Mouse (Mus musculus): ENCODE data around the gene Nkd1. TPM values are rescaled to one million over a fixed set of nuclear protein-coding genes. Genes with fewer than 3 reads are reported as not detected.

Nkd1 gene
- polyA plus RNA-seq, 1 experiment from 2014 or later: 57.4 TPM

- Histone ChIP-seq H3K4me1 (replicated peaks; ENCODE audit: control insufficient read depth, insufficient read depth) (peaks cover 8% of the 10 kb centered on the region), H3K9ac (ENCODE audit: low read length) (no peak overlapping the region), H3K27ac (replicated peaks) (peak overlapping the region; percentile 61; the same call in 1 of the 2 replicates), H3K36me3 (ENCODE audit: control insufficient read depth, insufficient read depth, low read length) (no peaks in the 10 kb centered on the region), H3K4me3 (ENCODE audit: low read depth, low read length) (no peak overlapping the region), H3K27me3 (ENCODE audit: control insufficient read depth, insufficient read depth, low read length) (no peaks in the 10 kb centered on the region), H3K4me2 (replicated peaks; ENCODE audit: low read depth) (no peak overlapping the region), H3K9me3 (ENCODE audit: control insufficient read depth, low read length) (no peaks in the 10 kb centered on the region)
- 80% methylated on average over 9 of the region's 9 CpGs for WGBS
- DNase-seq (ENCODE audit: low spot score) (no peak), ATAC-seq (ENCODE audit: low FRiP score, low TSS enrichment) (no peak)
- no peak for TF ChIP-seq EP300 (optimal IDR thresholded peaks at IDR 0.05)
- no peak for TF ChIP-seq CTCF (IDR thresholded peaks at IDR 0.05; ENCODE audit: low read depth)
Measured at GRCm38 (mm10) chr8:88542596-88543213, 21.6 kb downstream of the Nkd1 start.

- H3K9me3 ChIP-seq (ENCODE audit: control insufficient read depth, low read length): no peaks in the 10 kb centered on the region
- H3K4me2 ChIP-seq (replicated peaks; ENCODE audit: low read depth): no peak overlapping the region
- no peaks in the 10 kb centered on the region for H3K36me3 ChIP-seq (ENCODE audit: control insufficient read depth, insufficient read depth, low read length)
- no peak overlapping the region for H3K9ac ChIP-seq (ENCODE audit: low read length)
- no peak for TF ChIP-seq EP300 (optimal IDR thresholded peaks at IDR 0.05)
- TF ChIP-seq CTCF (IDR thresholded peaks at IDR 0.05; ENCODE audit: low read depth): no peak
- DNase-seq (ENCODE audit: low spot score) (no peak), ATAC-seq (ENCODE audit: low FRiP score, low TSS enrichment) (no peak)
- 50% methylated on average over 4 of the region's 4 CpGs for WGBS
- H3K4me1 ChIP-seq (replicated peaks; ENCODE audit: control insufficient read depth, insufficient read depth): peaks cover 8% of the 10 kb centered on the region
- H3K27me3 ChIP-seq (ENCODE audit: control insufficient read depth, insufficient read depth, low read length): no peaks in the 10 kb centered on the region
- H3K4me3 ChIP-seq (ENCODE audit: low read depth, low read length): no peak overlapping the region
- no peak overlapping the region for H3K27ac ChIP-seq (replicated peaks)
Measured at GRCm38 (mm10) chr8:88544677-88545076, 23.5 kb downstream of the Nkd1 start.

- H3K4me3 ChIP-seq (ENCODE audit: low read depth, low read length): no peak overlapping the region
- no peak for TF ChIP-seq CTCF (IDR thresholded peaks at IDR 0.05; ENCODE audit: low read depth)
- no peak for TF ChIP-seq EP300 (optimal IDR thresholded peaks at IDR 0.05)
- WGBS: 97% methylated on average over 7 of the region's 7 CpGs
- peak overlapping the region; percentile 88 for H3K27ac ChIP-seq (replicated peaks)
- no peak overlapping the region for H3K9ac ChIP-seq (ENCODE audit: low read length)
- H3K9me3 ChIP-seq (ENCODE audit: control insufficient read depth, low read length): no peaks in the 10 kb centered on the region
- H3K4me1 ChIP-seq (replicated peaks; ENCODE audit: control insufficient read depth, insufficient read depth): peaks cover 8% of the 10 kb centered on the region
- no peaks in the 10 kb centered on the region for H3K36me3 ChIP-seq (ENCODE audit: control insufficient read depth, insufficient read depth, low read length)
- DNase-seq (ENCODE audit: low spot score): no peak
- no peak overlapping the region for H3K4me2 ChIP-seq (replicated peaks; ENCODE audit: low read depth)
- ATAC-seq (ENCODE audit: low FRiP score, low TSS enrichment): no peak
- no peaks in the 10 kb centered on the region for H3K27me3 ChIP-seq (ENCODE audit: control insufficient read depth, insufficient read depth, low read length)
Measured at GRCm38 (mm10) chr8:88545441-88545840, 24.3 kb downstream of the Nkd1 start.

GRCm38 (mm10) chr8:88546032-88546732, 25.0 kb downstream of the Nkd1 start:
- H3K27ac ChIP-seq (replicated peaks): peak overlapping the region; percentile 88
- no peak overlapping the region for H3K9ac ChIP-seq (ENCODE audit: low read length)
- H3K27me3 ChIP-seq (ENCODE audit: control insufficient read depth, insufficient read depth, low read length): no peaks in the 10 kb centered on the region
- no peaks in the 10 kb centered on the region for H3K9me3 ChIP-seq (ENCODE audit: control insufficient read depth, low read length)
- no peak for TF ChIP-seq EP300 (optimal IDR thresholded peaks at IDR 0.05)
- TF ChIP-seq CTCF (IDR thresholded peaks at IDR 0.05; ENCODE audit: low read depth): no peak
- no peak overlapping the region for H3K4me3 ChIP-seq (ENCODE audit: low read depth, low read length)
- DNase-seq (ENCODE audit: low spot score): peak; percentile 25
- WGBS: 30% methylated on average over 18 of the region's 18 CpGs
- no peak overlapping the region for H3K4me2 ChIP-seq (replicated peaks; ENCODE audit: low read depth)
- no peaks in the 10 kb centered on the region for H3K36me3 ChIP-seq (ENCODE audit: control insufficient read depth, insufficient read depth, low read length)
- ATAC-seq (ENCODE audit: low FRiP score, low TSS enrichment): peak; percentile 71; the same call in 1 of the 2 replicates
- peaks cover 8% of the 10 kb centered on the region for H3K4me1 ChIP-seq (replicated peaks; ENCODE audit: control insufficient read depth, insufficient read depth)

- Histone ChIP-seq H3K4me2 (replicated peaks; ENCODE audit: low read depth) (no peak overlapping the region), H3K9me3 (ENCODE audit: control insufficient read depth, low read length) (no peaks in the 10 kb centered on the region), H3K4me3 (ENCODE audit: low read depth, low read length) (no peak overlapping the region), H3K36me3 (ENCODE audit: control insufficient read depth, insufficient read depth, low read length) (no peaks in the 10 kb centered on the region), H3K27me3 (ENCODE audit: control insufficient read depth, insufficient read depth, low read length) (no peaks in the 10 kb centered on the region), H3K27ac (replicated peaks) (peak overlapping the region; percentile 65), H3K4me1 (replicated peaks; ENCODE audit: control insufficient read depth, insufficient read depth) (no peaks in the 10 kb centered on the region; the same call in none of the 2 replicates), H3K9ac (ENCODE audit: low read length) (peak overlapping the region; percentile 27; the same call in 1 of the 2 replicates)
- peak; percentile 84 for ATAC-seq (ENCODE audit: low FRiP score, low TSS enrichment)
- 26% methylated on average over 4 of the region's 4 CpGs for WGBS
- peak; percentile 28 for DNase-seq (ENCODE audit: low spot score)
- TF ChIP-seq CTCF (IDR thresholded peaks at IDR 0.05; ENCODE audit: low read depth) (0 out of 2 replicates have a peak, but pooled peaks have one; percentile 3), EP300 (optimal IDR thresholded peaks at IDR 0.05) (peak; percentile 85)
Measured at GRCm38 (mm10) chr8:88555669-88556068, 34.5 kb downstream of the Nkd1 start.

- no peaks in the 10 kb centered on the region for H3K36me3 ChIP-seq (ENCODE audit: control insufficient read depth, insufficient read depth, low read length)
- TF ChIP-seq CTCF (IDR thresholded peaks at IDR 0.05; ENCODE audit: low read depth) (no peak), EP300 (optimal IDR thresholded peaks at IDR 0.05) (no peak)
- WGBS: 71% methylated on average over 6 of the region's 6 CpGs
- no peaks in the 10 kb centered on the region for H3K27me3 ChIP-seq (ENCODE audit: control insufficient read depth, insufficient read depth, low read length)
- no peak overlapping the region for H3K4me2 ChIP-seq (replicated peaks; ENCODE audit: low read depth)
- H3K27ac ChIP-seq (replicated peaks): no peak overlapping the region
- no peak overlapping the region for H3K4me3 ChIP-seq (ENCODE audit: low read depth, low read length)
- H3K9ac ChIP-seq (ENCODE audit: low read length): no peak overlapping the region
- DNase-seq (ENCODE audit: low spot score): no peak
- ATAC-seq (ENCODE audit: low FRiP score, low TSS enrichment): no peak
- no peaks in the 10 kb centered on the region for H3K9me3 ChIP-seq (ENCODE audit: control insufficient read depth, low read length)
- no peaks in the 10 kb centered on the region; the same call in 1 of the 2 replicates for H3K4me1 ChIP-seq (replicated peaks; ENCODE audit: control insufficient read depth, insufficient read depth)
Measured at GRCm38 (mm10) chr8:88559985-88560473, 38.9 kb downstream of the Nkd1 start.
